Mouse (Mus musculus) adrenal gland, adult (tissue): Measurements from ENCODE around the gene Gpatch1.
"Not testable (repeated sequence)": the region's sequence is repeated elsewhere in the genome, so short reads cannot be mapped to it uniquely, and the experiment has no call there.

ENCODE experiments used
- DNase-seq, 2 experiments: peaks; one replicate each; pipeline ENCODE4 v3.0.0; 2022 to 2023; ENCODE audit warnings: low spot score in 1 of 2; ENCODE audit not compliant: inconsistent age in 2 of 2

Gpatch1 gene

DNA sequence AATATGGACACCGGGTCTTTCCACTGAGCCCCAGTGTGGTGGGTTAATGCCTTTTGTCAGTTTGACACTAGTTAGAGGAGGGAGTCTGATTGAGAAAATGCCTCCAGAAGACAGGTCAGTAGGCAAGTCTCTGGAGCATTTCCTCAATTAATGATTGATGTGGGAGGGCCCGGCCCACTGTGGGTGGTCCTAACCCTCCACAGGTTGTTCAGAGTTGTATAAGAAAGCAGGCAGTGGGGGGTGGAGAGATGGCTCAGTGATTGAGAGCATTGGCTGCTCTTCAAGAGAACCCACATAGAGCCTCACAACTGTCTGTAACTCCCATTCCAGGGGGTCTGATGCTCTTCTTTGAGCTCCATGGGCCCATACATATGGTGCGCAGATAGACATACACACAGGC is 13.3 kb upstream of the Gpatch1 start:
- no peak for DNase-seq

DNA sequence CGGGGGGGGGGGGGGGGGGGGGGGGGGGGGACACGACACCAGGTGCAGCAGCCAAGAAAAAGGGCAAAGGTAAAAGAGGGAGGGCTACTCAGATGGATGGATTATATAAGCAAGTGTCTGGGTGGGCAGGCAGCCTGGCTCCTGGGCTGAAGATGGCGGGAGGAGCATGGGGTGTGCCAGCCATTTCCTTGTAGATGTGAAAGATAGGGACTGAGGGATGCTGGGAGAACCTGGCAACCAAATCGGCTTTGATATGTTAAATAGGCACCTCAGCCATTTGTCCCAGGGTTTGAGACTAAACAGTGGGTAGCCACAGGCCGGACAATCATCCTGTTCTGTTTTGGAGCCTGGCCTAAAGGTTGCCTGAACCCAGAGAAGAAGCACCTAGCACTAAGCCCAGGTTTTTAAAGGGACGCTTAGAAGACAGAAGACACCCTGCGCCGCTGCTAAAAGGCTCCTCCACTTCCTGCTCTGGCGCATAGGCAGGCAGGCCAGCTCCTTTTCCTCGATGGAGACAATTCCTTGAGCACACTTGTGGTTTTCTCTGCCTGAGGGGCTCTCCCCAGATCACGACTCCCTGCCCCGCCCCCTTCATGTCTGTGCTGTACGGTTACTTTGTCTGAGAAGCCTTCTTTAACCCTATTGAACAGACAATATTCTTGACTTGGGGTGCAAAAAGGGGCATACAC is 4.6 kb upstream of the Gpatch1 start:
- no peak for DNase-seq

DNA sequence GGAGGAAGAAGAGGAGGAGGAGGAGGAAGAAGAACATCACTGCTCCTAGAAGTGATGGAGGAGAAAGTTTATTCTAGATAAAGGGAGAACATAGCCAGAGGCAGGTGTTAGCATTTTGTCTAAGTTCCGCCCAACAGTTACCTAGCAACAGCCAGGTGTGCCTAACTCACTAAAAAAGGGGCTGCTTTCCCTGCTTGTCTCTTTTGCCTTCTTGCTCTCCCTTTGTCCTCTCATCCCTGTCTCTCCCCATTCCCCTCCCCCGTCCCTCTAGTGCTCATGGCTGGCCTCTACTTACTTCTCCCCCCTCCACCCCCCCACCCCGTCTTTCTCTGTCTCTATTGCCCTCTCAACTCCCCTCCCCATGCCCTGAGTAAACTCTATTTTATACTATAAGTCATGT is 3.9 kb upstream of the Gpatch1 start:
- DNase-seq = no peak

DNA sequence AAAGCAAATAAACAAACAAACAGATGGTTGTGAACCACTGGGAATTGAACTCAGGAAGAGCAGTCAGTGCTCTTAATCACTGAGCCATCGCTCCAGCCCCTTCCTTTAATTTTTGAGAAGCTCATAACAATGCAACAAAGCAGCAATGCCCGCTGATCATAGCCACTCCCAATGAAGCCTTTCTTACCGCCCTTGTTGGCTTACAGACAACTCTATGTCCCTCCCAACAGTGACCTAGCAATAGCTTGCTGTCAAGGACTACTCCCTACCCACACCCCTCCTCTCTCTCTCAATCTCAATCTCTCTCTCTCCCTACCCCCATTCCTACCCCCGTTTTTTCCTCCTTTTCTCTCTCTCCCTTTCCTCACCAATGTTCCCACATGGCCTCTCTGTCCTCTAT is 1.5 kb upstream of the Gpatch1 start:
- peak; percentile 43 to 80 for DNase-seq

DNA sequence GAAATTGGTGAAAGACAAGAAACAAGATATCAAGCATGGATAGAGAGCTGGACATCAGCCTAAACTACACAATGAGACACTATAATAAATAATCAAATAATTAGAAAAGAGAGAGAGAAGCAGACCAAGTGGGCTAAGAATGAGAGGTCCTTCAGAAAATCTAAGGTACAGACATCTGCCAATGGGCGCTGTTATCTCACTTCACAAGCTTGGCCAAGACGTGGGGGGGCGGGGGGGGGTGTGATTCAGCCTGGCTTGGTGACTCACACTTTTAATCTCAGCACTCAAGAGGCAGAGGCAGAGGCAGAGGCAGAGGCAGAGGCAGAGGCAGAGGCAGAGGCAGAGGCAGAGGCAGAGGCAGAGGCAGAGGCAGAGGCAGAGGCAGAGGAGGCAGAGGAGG is 981 bp upstream of the Gpatch1 start:
- DNase-seq = not testable (repeated sequence)

DNA sequence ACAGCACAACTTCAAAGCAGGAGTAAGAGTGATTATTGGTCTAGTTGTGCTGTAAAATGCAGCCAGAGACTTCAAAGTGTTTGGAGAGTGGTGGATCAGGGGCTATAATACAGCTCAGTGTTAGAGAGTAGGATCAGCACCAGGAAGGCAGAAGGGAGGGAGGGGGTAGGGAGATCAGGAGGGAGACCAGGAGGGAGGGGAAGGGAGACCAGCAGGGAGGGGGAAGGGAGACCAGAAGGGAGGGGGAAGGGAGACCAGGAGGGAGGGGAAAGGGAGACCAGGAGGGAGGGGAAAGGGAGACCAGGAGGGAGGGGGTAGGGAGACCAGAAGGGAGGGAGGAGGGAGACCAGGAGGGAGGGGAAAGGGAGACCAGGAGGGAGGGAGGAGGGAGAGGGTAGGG is 4.1 kb downstream of the Gpatch1 start:
- no peak for DNase-seq

DNA sequence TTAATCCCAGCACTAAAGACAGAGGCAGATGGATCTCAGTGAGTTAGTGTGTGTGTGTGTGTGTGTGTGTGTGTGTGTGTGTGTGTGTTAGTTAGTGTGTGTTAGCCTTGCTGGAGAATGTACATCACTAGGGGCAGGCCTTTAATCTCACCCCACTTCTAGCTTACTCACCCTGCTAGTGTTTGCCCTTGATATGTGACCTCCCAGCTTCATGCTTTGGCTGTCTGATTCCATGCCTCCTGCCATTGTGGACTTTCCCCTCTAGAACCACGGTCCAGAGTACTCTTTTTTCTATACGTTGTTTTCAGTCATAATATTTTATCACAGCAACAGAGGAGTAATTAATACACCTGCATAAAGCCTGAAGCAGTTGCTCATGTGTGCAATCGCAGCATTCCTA is 7.0 kb downstream of the Gpatch1 start:
- no peak for DNase-seq

DNA sequence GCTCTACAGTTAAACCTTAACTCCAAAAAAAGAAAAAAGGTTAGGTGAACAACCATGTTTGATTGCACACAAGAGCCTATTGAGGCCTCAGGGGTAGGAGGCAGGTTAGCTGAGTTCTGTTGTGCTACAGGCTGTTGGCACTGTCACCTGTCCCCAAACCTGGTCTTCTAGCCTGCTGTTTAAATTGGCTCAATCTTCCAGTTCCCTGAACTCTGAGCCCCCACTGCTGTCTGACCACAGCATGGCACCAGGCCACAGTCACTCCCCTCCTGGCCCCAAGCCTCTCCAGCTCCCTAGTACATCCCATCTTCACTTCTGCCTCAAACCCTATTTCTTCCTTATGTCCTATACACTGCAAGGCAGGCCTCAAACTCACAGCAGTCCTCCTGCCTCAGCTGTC is 17.4 kb downstream of the Gpatch1 start:
- no peak for DNase-seq

DNA sequence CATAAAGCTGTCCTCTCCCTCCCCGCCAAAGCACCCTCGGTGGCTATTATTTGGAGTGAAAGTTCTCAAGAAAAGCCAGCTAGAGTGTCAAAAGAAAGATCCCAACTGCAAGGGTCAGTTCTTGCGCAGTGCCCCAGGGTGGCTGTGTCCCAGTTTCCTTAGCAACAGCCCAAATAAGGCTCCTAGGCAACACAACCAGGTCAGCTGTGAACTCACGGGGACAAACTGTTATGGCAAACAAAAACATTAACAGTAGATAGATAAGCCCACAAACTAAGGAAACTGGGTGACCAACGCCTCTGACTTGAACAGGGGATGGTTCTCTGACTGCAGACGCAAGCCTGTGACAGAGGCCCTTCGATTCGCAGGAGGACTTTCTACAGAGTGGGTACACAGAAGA is 18.6 kb downstream of the Gpatch1 start:
- DNase-seq = no peak

DNA sequence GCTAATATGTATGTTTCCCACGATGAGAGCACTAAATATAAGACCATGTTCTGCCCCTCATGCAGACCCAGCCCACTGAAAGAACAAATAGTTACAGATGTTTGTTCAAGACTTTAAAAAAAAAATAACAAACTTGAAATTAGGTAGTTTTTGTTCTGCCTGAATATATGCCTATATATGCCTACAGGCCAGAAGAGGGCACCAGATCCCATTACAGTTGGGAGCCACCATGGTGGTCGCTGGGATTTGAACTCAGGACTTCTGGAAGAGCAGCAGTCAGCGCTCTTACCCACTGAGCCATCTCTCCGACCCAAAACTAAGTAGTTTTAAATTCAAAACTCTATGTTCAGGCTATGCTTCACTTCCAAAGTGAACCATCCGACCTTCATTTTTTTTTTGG is 20.4 kb downstream of the Gpatch1 start:
- DNase-seq = no peak

DNA sequence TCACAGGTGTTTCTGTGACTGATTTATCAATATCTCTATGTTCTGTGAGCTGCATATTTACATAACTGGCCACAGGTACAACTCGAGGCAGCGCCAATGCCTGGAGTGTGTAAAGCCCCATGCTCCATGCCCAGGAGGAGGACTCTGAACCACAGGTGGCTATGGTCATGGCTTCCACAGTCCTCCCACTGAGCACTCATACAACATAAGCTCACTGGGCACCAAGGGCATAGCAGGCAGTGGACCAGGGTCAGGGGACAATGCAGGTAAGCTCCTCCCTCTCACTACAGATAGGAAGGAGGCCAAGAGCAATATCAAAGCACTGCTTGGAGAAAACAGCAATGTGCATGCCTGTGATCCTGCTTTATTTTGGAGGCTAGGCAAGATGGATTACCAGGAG is 22.6 kb downstream of the Gpatch1 start:
- no peak for DNase-seq

DNA sequence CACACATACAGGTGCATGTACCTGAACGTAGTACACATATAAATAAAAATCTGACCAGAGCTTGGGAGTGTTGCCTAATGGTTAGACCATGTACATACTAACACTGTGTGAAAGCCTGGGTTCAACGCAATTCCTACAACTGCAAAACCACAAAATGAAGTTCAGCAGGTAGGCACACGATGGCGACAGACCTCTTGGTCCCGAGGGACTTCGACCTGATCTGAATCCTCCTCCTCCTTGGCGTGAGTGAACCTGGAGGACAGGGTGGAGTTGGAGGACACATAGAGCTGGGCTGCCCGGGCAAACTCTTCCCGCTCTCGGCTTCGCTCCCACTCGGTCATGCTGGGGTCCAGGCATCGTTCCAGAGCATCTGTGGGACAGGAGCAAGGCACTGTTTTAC is 24.8 kb downstream of the Gpatch1 start:
- no peak for DNase-seq

DNA sequence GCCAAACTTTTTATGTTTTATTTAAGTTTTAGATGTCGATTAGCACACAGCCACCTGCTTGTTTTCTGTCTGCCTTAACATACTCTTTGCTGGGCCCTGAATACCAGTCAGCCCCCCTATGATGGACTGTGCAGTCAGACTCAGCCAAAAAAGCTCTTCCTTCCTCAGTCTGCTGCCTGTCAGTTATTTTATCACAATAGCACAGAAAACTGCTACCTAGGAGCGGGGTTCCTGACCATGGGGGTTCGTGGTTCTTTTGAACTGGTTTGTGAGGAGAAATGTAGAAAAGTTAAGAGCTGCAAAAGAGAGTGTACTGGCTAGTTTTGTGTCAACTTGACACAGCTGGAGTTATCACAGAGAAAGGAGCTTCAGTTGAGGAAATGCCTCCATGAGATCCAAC is 39.3 kb downstream of the Gpatch1 start:
- no peak for DNase-seq

DNA sequence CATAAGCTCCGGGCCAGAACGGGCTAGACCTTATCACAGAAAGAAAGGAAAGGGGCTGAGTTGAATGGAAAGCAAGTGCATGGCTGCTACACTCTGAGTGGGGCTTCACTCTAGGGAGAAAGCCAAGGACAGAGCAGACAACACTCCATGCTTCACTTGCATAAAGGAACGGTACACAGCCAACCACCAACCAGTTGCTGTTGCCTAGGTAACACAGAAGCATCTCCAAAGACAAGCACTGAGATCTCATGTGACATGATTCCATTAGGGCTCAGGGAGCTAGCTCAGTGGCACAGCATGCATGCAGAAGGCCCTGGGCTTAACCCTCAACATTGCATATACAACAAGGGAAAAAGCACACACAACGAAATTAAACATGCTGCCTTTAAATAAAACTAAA is 40.8 kb downstream of the Gpatch1 start:
- DNase-seq = no peak

DNA sequence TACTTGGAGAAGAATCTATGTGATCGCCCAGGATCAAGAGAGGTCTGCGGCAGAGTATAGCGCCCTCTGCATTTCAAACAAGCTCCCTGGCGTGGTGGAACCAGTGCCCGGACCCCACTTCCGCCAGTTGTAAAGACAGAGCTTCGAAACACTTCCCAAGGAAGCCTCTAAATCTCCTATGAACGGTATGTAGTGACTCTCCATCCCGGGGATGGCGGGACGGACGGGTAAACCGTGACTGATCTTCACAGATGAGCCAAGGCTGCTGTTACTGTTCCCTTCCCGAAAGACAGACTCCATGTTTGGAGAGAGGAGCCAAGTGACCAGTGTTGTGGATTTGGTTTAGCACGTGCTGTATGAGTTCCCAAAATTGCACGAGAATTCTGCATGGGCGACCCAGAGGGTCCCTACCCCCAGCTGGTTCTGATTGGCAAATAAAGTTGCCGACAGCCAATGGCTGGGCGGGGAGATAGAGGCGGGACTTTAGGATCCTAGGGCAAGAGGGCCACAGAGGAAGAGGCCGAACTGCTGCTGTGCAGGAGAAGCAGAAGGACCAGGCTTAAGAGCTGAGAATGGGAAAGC is 48.7 kb downstream of the Gpatch1 start:
- peak; percentile 54 to 76 for DNase-seq

DNA sequence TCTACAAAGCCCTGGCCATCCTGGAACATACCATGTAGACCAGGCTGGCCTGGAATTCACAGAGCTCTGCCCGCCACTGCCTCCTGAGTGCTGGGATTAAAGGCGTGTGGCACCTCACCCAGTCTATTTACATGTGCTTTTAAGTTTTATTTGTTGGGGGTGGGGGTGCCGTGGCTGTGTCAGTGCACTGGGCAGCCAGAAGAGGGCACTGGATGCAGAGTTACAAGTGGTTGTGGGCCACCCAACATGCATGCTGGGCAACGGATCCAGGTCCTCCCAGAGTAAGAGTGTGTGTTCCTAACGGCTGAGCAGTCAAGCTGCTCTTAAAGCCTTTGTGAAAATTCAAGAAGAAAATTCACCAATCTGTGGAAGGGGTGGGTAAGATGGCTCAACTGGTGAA is 50.4 kb downstream of the Gpatch1 start:
- DNase-seq = peak in 1 of 2 experiments; percentile 46

DNA sequence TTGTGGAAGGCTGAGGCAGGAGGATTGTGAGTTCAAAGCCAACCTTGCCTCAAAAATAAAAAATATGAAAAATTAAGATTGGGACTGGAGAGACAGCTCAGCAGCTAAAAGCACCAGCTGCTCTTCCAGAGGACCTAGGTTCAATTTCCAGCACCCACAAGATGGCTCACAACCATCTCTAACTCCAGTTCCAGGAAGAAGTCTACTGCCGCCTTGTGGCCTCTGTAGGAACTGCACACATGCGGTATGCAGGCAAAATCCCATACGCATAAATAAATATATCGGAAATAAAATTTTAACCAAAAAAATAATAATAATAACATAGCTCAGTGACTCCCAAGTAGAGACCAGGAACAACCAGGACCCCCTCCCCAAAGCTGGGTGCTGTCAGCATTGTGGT is 51.6 kb downstream of the Gpatch1 start:
- DNase-seq = no peak

DNA sequence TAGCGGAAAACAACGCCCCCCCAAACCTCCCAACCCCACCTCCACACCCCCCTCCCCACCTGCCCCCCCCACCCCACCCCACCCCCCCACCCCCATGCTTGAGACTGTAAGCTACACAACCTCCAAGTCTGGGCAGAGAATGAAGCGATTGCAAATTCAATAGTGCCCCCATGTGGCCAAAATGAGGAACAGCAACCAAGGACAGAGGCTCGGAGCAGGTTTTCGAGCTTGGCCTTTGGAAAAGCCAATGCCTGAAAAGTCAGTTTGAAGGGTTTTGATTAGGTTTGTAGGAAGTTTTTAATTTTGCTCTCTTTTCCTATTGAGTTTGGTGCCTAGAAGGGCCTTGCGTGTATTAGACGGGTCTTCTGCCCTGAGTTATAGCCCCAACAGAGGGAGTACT is 53.5 kb downstream of the Gpatch1 start:
- DNase-seq = peak; percentile 46 to 87

DNA sequence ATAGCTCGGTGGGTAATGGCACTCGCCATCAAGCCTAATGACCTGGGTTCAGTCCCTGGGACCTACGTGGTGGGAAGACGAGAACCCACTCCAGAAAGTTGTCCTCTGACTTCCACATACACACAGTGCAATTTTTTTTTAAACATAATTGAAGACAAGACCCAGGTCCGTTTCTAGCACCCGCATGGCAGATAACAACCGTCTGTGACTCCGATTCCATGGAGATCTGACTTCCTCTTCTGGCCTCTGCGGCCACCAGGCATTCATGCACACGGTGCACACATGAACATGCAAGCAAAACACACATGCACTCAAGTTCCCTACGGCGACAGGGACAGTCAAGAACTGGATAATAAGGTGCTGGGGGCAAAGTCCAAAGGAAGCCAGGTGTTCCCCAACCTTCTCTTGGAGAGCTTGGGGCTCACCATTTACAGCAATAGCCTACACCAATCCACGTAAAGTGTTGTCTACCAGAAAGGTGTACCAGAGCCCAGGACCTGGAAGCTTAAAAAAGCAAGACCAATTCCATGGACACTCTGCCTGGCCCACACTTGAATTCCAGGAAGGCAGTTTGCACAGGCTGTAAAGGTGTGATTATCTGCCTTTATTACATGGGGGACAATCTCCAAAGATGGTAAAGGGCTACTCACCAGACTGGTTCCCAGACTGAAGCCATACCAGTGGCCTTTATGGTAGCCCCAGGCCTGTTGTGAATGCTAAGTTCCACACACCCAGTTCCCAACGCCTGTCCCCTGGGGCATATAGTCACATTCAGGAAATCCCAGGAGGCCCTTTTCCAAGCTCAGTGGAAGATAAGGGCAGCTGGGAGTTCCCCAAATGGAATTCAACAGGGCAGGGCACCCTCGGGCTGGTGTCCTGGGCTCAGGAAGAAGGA is 54.4 kb downstream of the Gpatch1 start:
- no peak for DNase-seq

DNA sequence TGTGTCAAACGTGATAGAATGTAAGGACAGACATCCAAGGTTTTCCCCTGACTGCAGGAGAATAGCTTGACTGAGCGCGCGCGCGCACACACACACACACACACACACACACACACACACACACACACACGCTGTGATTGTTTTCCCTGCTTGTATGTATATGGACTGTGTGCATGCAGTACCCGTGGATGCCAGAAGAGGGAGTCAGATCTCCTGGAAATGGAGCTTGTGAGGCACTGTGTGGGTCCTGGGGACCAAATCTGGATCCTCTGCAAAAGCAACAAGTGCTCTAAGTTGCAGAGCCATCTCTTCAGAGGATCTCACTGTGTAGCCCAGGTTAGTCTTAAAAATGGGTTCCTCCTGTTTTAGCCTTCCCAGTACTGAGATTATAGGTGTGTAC is 58.9 kb downstream of the Gpatch1 start:
- no peak for DNase-seq

DNA sequence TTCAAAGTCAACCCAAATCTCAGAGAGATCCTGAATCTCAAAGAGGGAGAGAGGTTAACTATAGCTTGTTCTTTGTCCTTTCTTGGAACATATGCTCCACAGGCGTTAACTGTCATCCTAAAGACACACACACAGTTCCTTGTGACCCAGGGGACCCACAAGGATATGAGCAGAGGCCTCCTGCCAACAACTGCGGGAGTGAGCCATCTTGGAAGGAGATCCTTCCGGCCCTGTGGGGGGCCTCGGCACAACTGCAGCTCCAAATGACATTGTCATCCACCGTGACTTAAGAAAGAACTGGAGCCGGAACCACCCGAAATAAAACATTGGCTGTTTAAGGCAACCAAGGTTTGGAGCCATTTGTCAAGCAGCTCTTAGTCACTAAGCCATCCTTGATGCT is 59.9 kb downstream of the Gpatch1 start:
- DNase-seq = peak in 1 of 2 experiments; percentile 63

DNA sequence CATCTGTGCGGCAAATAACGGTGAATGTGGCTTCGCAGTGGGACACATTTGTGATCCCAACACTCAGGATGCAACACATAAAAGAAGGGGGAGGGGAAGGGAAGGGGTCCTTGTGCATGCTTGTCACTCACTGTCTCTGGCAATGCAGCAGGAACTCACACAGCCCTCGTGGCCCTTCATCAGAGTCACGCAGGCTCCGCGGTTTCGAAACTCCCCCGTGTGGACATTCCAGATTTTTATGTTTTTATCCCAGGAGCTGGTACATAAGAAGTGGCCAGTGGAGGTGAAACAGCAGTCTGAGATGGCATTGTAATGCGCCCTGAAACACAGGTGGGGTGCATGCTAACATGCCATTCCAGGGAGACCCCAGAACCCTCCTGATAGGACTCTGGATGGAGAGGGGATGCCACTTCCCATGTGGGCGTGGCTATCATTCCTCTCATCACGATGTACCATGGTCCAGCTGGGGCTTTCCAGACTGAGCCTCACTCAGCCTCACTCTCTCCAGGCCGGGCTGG is 66.1 kb downstream of the Gpatch1 start:
- DNase-seq = peak; percentile 37 to 85
